Comparison of ENCODE assay signal across 9 mouse cellular contexts in the genomic region with DNA sequence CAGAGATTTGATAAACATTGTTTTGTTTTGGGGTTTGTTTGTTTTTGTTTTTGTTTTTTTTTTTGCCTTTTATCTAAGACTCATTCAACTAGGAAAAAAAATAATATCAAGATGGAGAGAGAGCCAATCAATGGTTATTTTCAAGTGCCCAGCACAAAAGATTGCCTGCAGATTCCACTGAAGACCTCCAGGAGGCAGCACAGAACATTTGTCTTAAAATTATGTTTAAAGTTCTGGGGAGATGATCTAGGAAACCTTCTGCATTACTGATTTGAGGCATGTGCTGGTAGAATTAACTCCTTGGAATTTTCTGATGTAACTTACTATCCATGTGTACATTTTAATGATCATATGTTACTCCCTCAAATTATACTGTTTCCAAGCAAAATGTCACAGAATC.
DNase-seq lines count a peak whose midpoint lies in the region; ATAC-seq and TF ChIP-seq lines count a peak whose summit lies in the region.
"Had no signal": no experiment of that assay in that cellular context is flagged by ENCODE, and none has a peak within 500 bp of the region (broad histone marks: within the 10 kb centered on the region; RNA-seq: fewer than 3 reads in every experiment).

No protein-coding gene starts in this region.

- H3K27me3 ChIP-seq in CH12.LX (replicated peaks) = peaks cover 2% of the 10 kb centered on the region
- H3K27me3 ChIP-seq in intestine, embryonic 16.5 days (replicated peaks; ENCODE audit: control insufficient read depth, insufficient read depth, low read length) = no peaks in the 10 kb centered on the region

- no peak overlapping the region for H3K27ac ChIP-seq in layer of hippocampus, adult 2 months
- H3K27ac ChIP-seq in CH12.LX (ENCODE audit: insufficient read depth, low read depth) = no peak overlapping the region
- no peak overlapping the region for H3K27ac ChIP-seq in intestine, embryonic 16.5 days (ENCODE audit: low read length)

- H3K9ac ChIP-seq in CH12.LX (ENCODE audit: insufficient read depth, low read depth) = no peak overlapping the region
- no peak overlapping the region for H3K9ac ChIP-seq in intestine, embryonic 16.5 days (ENCODE audit: low read depth, low read length)

- TF ChIP-seq RAD21 in CH12.LX (IDR thresholded peaks at IDR 0.05; ENCODE audit: low read depth, low read length) = peak; percentile 71

- dilution Hi-C loops in CH12.LX (cut with MboI; ENCODE audit: extremely low pct_ligation_motif_present, extremely low pct_unique_long_range_greater_than_20kb, low sequenced_read_pairs) = no loop called here

- no peak for TF ChIP-seq EP300 in CH12.LX (IDR thresholded peaks at IDR 0.05; ENCODE audit: low read length)

- TF ChIP-seq CTCF in layer of hippocampus, adult 2 months (conservative IDR thresholded peaks at IDR 0.05) = peak; percentile 67
- peak; percentile 63 to 79 for TF ChIP-seq CTCF in CH12.LX (conservative IDR thresholded peaks at IDR 0.05 in 1 of 2, IDR thresholded peaks at IDR 0.05 in 1 of 2; ENCODE audit: low read depth in 2 of 2, low read length in 2 of 2)

- H3K4me3 ChIP-seq in layer of hippocampus, adult 2 months = no peak overlapping the region
- no peak overlapping the region for H3K4me3 ChIP-seq in CH12.LX (replicated peaks in 1 of 3; ENCODE audit: low read depth in 2 of 3, low read length in 2 of 3, poor library complexity in 1 of 3)
- no peak overlapping the region for H3K4me3 ChIP-seq in intestine, embryonic 16.5 days (ENCODE audit: low read length)

- no peaks in the 10 kb centered on the region for H3K4me1 ChIP-seq in CH12.LX (ENCODE audit: control insufficient read depth in 1 of 2, insufficient read depth in 2 of 2)
- H3K4me1 ChIP-seq in intestine, embryonic 16.5 days (ENCODE audit: control insufficient read depth, insufficient read depth, low read length) = no peaks in the 10 kb centered on the region

- H3K4me2 ChIP-seq in CH12.LX (ENCODE audit: insufficient read depth, low read depth, poor library complexity, severe bottlenecking) = no peak overlapping the region
- H3K4me2 ChIP-seq in intestine, embryonic 16.5 days (ENCODE audit: low read depth, low read length) = no peak overlapping the region

- DNase-seq in layer of hippocampus, adult 2 months (ENCODE audit: low spot score in 2 of 2) = no peak
- no peak for DNase-seq in layer of hippocampus, postnatal 10 days (ENCODE audit: low spot score in 2 of 2)
- DNase-seq in CH12.LX (ENCODE audit: extremely low read depth) = peak; percentile 38
- peak; percentile 27 for DNase-seq in ZHBTc4 (ENCODE audit: low read depth, low spot score)
- no peak for DNase-seq in cerebellum, adult 9-11 months
- DNase-seq: adrenal gland, postnatal 10 days; heart, adult 18-20 months had no signal

- in situ Hi-C loops in CH12.LX (cut with MboI; ENCODE audit: low pct_ligation_motif_present, low pct_unique_long_range_greater_than_20kb, low sequenced_read_pairs) = no loop called here

- no peaks in the 10 kb centered on the region for H3K9me3 ChIP-seq in CH12.LX (replicated peaks; ENCODE audit: low read length)
- H3K9me3 ChIP-seq in intestine, embryonic 16.5 days (ENCODE audit: control insufficient read depth, low read length) = no peaks in the 10 kb centered on the region

- H3K79me2 ChIP-seq in CH12.LX (replicated peaks; ENCODE audit: control insufficient read depth, extremely low read depth, insufficient read depth, poor library complexity, severe bottlenecking) = no peaks in the 10 kb centered on the region

- no peaks in the 10 kb centered on the region for H3K36me3 ChIP-seq in CH12.LX (replicated peaks in 1 of 2; ENCODE audit: control insufficient read depth in 1 of 2, insufficient read depth in 1 of 2, low read length in 1 of 2)
- no peaks in the 10 kb centered on the region for H3K36me3 ChIP-seq in intestine, embryonic 16.5 days (ENCODE audit: control insufficient read depth, insufficient read depth, low read length)

- TF ChIP-seq POLR2A in CH12.LX (IDR thresholded peaks at IDR 0.05; ENCODE audit: low read depth, low read length) = no peak

- ATAC-seq in megakaryocyte progenitor cell, adult 5-6 weeks (replicated peaks; ENCODE audit: poor library complexity) = peak; percentile 76
- ATAC-seq in intestine, embryonic 16.5 days = no peak

TF ChIP-seq in CH12.LX, 34 proteins besides CTCF, POLR2A, EP300 and RAD21:
- TF ChIP-seq ZC3H11A (IDR thresholded peaks at IDR 0.05; ENCODE audit: low read depth, low read length) (peak; percentile 31; the same call in 1 of the 2 replicates), GABPA (IDR thresholded peaks at IDR 0.05; ENCODE audit: insufficient replicate concordance, low read depth, low read length) (no peak), E2F4 (IDR thresholded peaks at IDR 0.05; ENCODE audit: insufficient replicate concordance, low read depth, low read length) (no peak), MEF2A (IDR thresholded peaks at IDR 0.05; ENCODE audit: borderline replicate concordance, low read depth, low read length) (no peak), SMC3 (IDR thresholded peaks at IDR 0.05; ENCODE audit: low read depth, low read length) (peak; percentile 83), NELFE (IDR thresholded peaks at IDR 0.05; ENCODE audit: low read depth, low read length) (no peak), ZMIZ1 (IDR thresholded peaks at IDR 0.05; ENCODE audit: low read depth, low read length) (no peak), ELF1 (IDR thresholded peaks at IDR 0.05; ENCODE audit: low read depth, low read length) (no peak), HCFC1 (IDR thresholded peaks at IDR 0.05; ENCODE audit: low read depth, low read length) (no peak), USF1 (IDR thresholded peaks at IDR 0.05; ENCODE audit: low read depth, low read length) (no peak), ZKSCAN1 (IDR thresholded peaks at IDR 0.05; ENCODE audit: borderline replicate concordance, low read depth, low read length) (no peak), CHD1 (IDR thresholded peaks at IDR 0.05; ENCODE audit: low read depth, low read length) (no peak), ZNF384 (IDR thresholded peaks at IDR 0.05; ENCODE audit: low read depth, low read length) (peak; percentile 59), POLR2AphosphoS2 (IDR thresholded peaks at IDR 0.05; ENCODE audit: low read depth, low read length) (no peak), MYC (IDR thresholded peaks at IDR 0.05; ENCODE audit: low read depth, low read length) (no peak), IRF4 (IDR thresholded peaks at IDR 0.05; ENCODE audit: low read depth, low read length) (no peak), TBP (conservative IDR thresholded peaks at IDR 0.05; ENCODE audit: low read depth, low read length) (no peak), KAT2A (IDR thresholded peaks at IDR 0.05; ENCODE audit: insufficient replicate concordance, low read length) (no peak)

Comparison
In these comparisons a context has a peak if more than half of its experiments do, and no peak if none do; other contexts are left out.
1. DNase-seq: peak in CH12.LX (single experiment) and ZHBTc4 (single experiment); none in layer of hippocampus, adult 2 months (0 of 2), layer of hippocampus, postnatal 10 days (0 of 2) and cerebellum, adult 9-11 months (single experiment).